Mouse (Mus musculus): ENCODE data around the gene Rbbp5. TPM values are rescaled to one million over a fixed set of nuclear protein-coding genes. Genes with fewer than 3 reads are reported as not detected.
"Not testable (repeated sequence)": the region's sequence is repeated elsewhere in the genome, so short reads cannot be mapped to it uniquely, and the experiment has no call there.

Rbbp5 gene
- total and polyA plus RNA-seq, 3 experiments = 33.3 to 43.5 TPM; not detected in 1

- Histone ChIP-seq H3K9ac (ENCODE audit: control insufficient read depth, low read depth, low read length, poor library complexity, severe bottlenecking) (no peak overlapping the region), H3K9me3 (replicated peaks; ENCODE audit: insufficient read depth, low read length) (no peaks in the 10 kb centered on the region), H3K27ac (ENCODE audit: control insufficient read depth, low read depth, low read length) (no peak overlapping the region), H3K27me3 (ENCODE audit: control insufficient read depth in 1 of 2, insufficient read depth in 2 of 2, low read length in 2 of 2) (no peaks in the 10 kb centered on the region), H3K36me3 (ENCODE audit: control insufficient read depth in 1 of 2, insufficient read depth in 2 of 2, low read length in 2 of 2) (no peaks in the 10 kb centered on the region), H3K4me1 (ENCODE audit: control insufficient read depth in 1 of 2, insufficient read depth in 2 of 2, low read length in 2 of 2) (no peaks in the 10 kb centered on the region), H3K4me3 (ENCODE audit: control insufficient read depth in 1 of 2, insufficient read depth in 1 of 2, low read depth in 2 of 2, low read length in 2 of 2) (no peak overlapping the region), H3K79me2 (ENCODE audit: control insufficient read depth, insufficient read depth, low read length, poor library complexity) (no peaks in the 10 kb centered on the region)
- no peak for DNase-seq (ENCODE audit: low read depth, low spot score)
- TF ChIP-seq CHD1 (IDR thresholded peaks at IDR 0.05; ENCODE audit: low read depth, low read length) = no peak
- TF ChIP-seq MYC (IDR thresholded peaks at IDR 0.05; ENCODE audit: low read depth, low read length) = no peak
- no peak for TF ChIP-seq EP300 (IDR thresholded peaks at IDR 0.05; ENCODE audit: low read depth in 1 of 2, low read length in 2 of 2)
- no peak for TF ChIP-seq RCOR1 (IDR thresholded peaks at IDR 0.05; ENCODE audit: low read depth, low read length)
- TF ChIP-seq ZKSCAN1 (IDR thresholded peaks at IDR 0.05; ENCODE audit: low read depth, low read length) = no peak
- no peak for TF ChIP-seq MXI1 (IDR thresholded peaks at IDR 0.05; ENCODE audit: low read depth, low read length)
- TF ChIP-seq ETS1 (IDR thresholded peaks at IDR 0.05; ENCODE audit: low read depth, low read length) = no peak
- TF ChIP-seq MYB (IDR thresholded peaks at IDR 0.05; ENCODE audit: low read depth, low read length) = no peak
- no peak for TF ChIP-seq TBP (IDR thresholded peaks at IDR 0.05; ENCODE audit: low read depth, low read length)
- no peak for TF ChIP-seq POLR2AphosphoS5 (IDR thresholded peaks at IDR 0.05; ENCODE audit: borderline replicate concordance, low read depth, low read length)
- TF ChIP-seq SMC3 (IDR thresholded peaks at IDR 0.05; ENCODE audit: low read depth, low read length) = no peak
These were observed 12.5 kb upstream of the Rbbp5 start for GRCm38 (mm10) chr1:132464651-132465050.

DNA sequence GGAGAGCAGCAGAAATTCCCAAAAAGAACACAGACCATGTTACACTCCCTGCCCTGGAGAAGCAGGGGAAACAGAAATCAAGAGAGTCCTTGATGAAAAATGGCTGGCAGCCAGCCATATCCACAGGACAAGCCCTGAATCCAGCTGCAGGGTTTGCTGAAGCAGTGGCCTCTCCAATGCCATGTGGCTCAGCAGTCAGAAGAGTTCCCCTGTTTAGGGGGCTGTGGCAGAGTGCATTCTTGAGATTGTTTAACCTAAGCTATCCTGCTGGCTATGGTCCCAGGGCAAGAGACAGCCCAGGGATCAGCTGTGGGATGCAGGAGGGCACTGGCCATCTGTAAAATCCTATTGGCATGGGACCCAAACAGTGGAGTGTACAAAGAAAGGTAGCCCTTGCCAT, 8.2 kb upstream of the Rbbp5 start:
- no peaks in the 10 kb centered on the region for H3K27me3 ChIP-seq (ENCODE audit: control insufficient read depth in 1 of 2, insufficient read depth in 2 of 2, low read length in 2 of 2)
- TF ChIP-seq EP300 (IDR thresholded peaks at IDR 0.05; ENCODE audit: low read depth in 1 of 2, low read length in 2 of 2) = no peak
- no peak for TF ChIP-seq TCF12 (IDR thresholded peaks at IDR 0.05; ENCODE audit: low read depth, low read length)
- TF ChIP-seq ELF1 (IDR thresholded peaks at IDR 0.05; ENCODE audit: low read depth, low read length) = no peak
- TF ChIP-seq SMC3 (IDR thresholded peaks at IDR 0.05; ENCODE audit: low read depth, low read length) = no peak
- TF ChIP-seq HCFC1 (IDR thresholded peaks at IDR 0.05; ENCODE audit: low read depth, low read length) = no peak
- TF ChIP-seq MXI1 (IDR thresholded peaks at IDR 0.05; ENCODE audit: low read depth, low read length) = no peak
- TF ChIP-seq USF1 (IDR thresholded peaks at IDR 0.05; ENCODE audit: low read depth, low read length) = no peak
- H3K27ac ChIP-seq (ENCODE audit: control insufficient read depth, low read depth, low read length) = no peak overlapping the region
- H3K36me3 ChIP-seq (ENCODE audit: control insufficient read depth in 1 of 2, insufficient read depth in 2 of 2, low read length in 2 of 2) = no peaks in the 10 kb centered on the region
- H3K4me3 ChIP-seq (ENCODE audit: control insufficient read depth in 1 of 2, insufficient read depth in 1 of 2, low read depth in 2 of 2, low read length in 2 of 2) = no peak overlapping the region
- no peak for DNase-seq (ENCODE audit: low read depth, low spot score)
- H3K79me2 ChIP-seq (ENCODE audit: control insufficient read depth, insufficient read depth, low read length, poor library complexity) = no peaks in the 10 kb centered on the region
- H3K9ac ChIP-seq (ENCODE audit: control insufficient read depth, low read depth, low read length, poor library complexity, severe bottlenecking) = no peak overlapping the region
- no peaks in the 10 kb centered on the region for H3K9me3 ChIP-seq (replicated peaks; ENCODE audit: insufficient read depth, low read length)
- H3K4me1 ChIP-seq (ENCODE audit: control insufficient read depth in 1 of 2, insufficient read depth in 2 of 2, low read length in 2 of 2) = no peaks in the 10 kb centered on the region

GRCm38 (mm10) chr1:132469519-132469918, 7.6 kb upstream of the Rbbp5 start:
- no peaks in the 10 kb centered on the region for H3K9me3 ChIP-seq (replicated peaks; ENCODE audit: insufficient read depth, low read length)
- TF ChIP-seq CTCF (IDR thresholded peaks at IDR 0.05 in 2 of 3, conservative IDR thresholded peaks at IDR 0.05 in 1 of 3; ENCODE audit: control insufficient read depth in 1 of 3, insufficient read depth in 1 of 3, low read depth in 2 of 3, low read length in 3 of 3, poor library complexity in 1 of 3, severe bottlenecking in 1 of 3) (peak in 2 of 3 experiments; percentile 27; a peak in 4 of 6 replicates), SMC3 (IDR thresholded peaks at IDR 0.05; ENCODE audit: low read depth, low read length) (peak; percentile 17; the same call in 1 of the 2 replicates), JUND (IDR thresholded peaks at IDR 0.05; ENCODE audit: low read depth, low read length) (no peak), POLR2AphosphoS5 (IDR thresholded peaks at IDR 0.05; ENCODE audit: borderline replicate concordance, low read depth, low read length) (no peak), NRF1 (IDR thresholded peaks at IDR 0.05; ENCODE audit: insufficient read depth, low read depth, low read length, poor library complexity, severe bottlenecking) (no peak), MYC (IDR thresholded peaks at IDR 0.05; ENCODE audit: low read depth, low read length) (no peak), ZKSCAN1 (IDR thresholded peaks at IDR 0.05; ENCODE audit: low read depth, low read length) (no peak), E2F4 (IDR thresholded peaks at IDR 0.05; ENCODE audit: borderline replicate concordance, low read depth, low read length) (no peak)
- no peak overlapping the region for H3K4me3 ChIP-seq (ENCODE audit: control insufficient read depth in 1 of 2, insufficient read depth in 1 of 2, low read depth in 2 of 2, low read length in 2 of 2)
- H3K27ac ChIP-seq (ENCODE audit: control insufficient read depth, low read depth, low read length) = no peak overlapping the region
- H3K79me2 ChIP-seq (ENCODE audit: control insufficient read depth, insufficient read depth, low read length, poor library complexity) = peaks cover 1% of the 10 kb centered on the region; the same call in 1 of the 2 replicates
- no peak overlapping the region for H3K9ac ChIP-seq (ENCODE audit: control insufficient read depth, low read depth, low read length, poor library complexity, severe bottlenecking)
- peak; percentile 14 for DNase-seq (ENCODE audit: low read depth, low spot score)
- peaks cover 0 to under 1% of the 10 kb centered on the region in 2 experiments; a peak in 1 of 4 replicates for H3K36me3 ChIP-seq (ENCODE audit: control insufficient read depth in 1 of 2, insufficient read depth in 2 of 2, low read length in 2 of 2)
- H3K4me1 ChIP-seq (ENCODE audit: control insufficient read depth in 1 of 2, insufficient read depth in 2 of 2, low read length in 2 of 2) = no peaks in the 10 kb centered on the region
- no peaks in the 10 kb centered on the region for H3K27me3 ChIP-seq (ENCODE audit: control insufficient read depth in 1 of 2, insufficient read depth in 2 of 2, low read length in 2 of 2)

- H3K27me3 ChIP-seq (ENCODE audit: control insufficient read depth in 1 of 2, insufficient read depth in 2 of 2, low read length in 2 of 2); H3K9me3 ChIP-seq (replicated peaks; ENCODE audit: insufficient read depth, low read length); H3K27ac ChIP-seq (ENCODE audit: control insufficient read depth, low read depth, low read length); H3K9ac ChIP-seq (ENCODE audit: control insufficient read depth, low read depth, low read length, poor library complexity, severe bottlenecking); H3K79me2 ChIP-seq (ENCODE audit: control insufficient read depth, insufficient read depth, low read length, poor library complexity); H3K4me3 ChIP-seq (ENCODE audit: control insufficient read depth in 1 of 2, insufficient read depth in 1 of 2, low read depth in 2 of 2, low read length in 2 of 2); H3K4me1 ChIP-seq (ENCODE audit: control insufficient read depth in 1 of 2, insufficient read depth in 2 of 2, low read length in 2 of 2); H3K36me3 ChIP-seq (ENCODE audit: control insufficient read depth in 1 of 2, insufficient read depth in 2 of 2, low read length in 2 of 2); DNase-seq (ENCODE audit: low read depth, low spot score): not testable (repeated sequence)
These were observed 7.1 kb upstream of the Rbbp5 start for GRCm38 (mm10) chr1:132470031-132470430.

Measured in MEL (cell line).